Mouse (Mus musculus) myocyte (in vitro differentiated cells): ENCODE data around the gene Pkp3.

Source experiments
- CEBPB ChIP-seq: IDR thresholded peaks from 2 replicates; pipeline ENCODE4 v1.6.1; 2011; ENCODE audit warnings: mild to moderate bottlenecking, moderate library complexity; ENCODE audit not compliant: poor library complexity, insufficient read depth, severe bottlenecking
- MAX ChIP-seq: IDR thresholded peaks from one replicate; pipeline ENCODE4 v1.6.1; 2011; ENCODE audit warnings: low read depth, mild to moderate bottlenecking, control low read depth
- MYOG ChIP-seq, 3 experiments: IDR thresholded peaks; one replicate each; pipeline ENCODE4 v1.6.1; 2011; ENCODE audit warnings: control low read depth in 2 of 3, low read depth in 2 of 3, mild to moderate bottlenecking in 2 of 3; ENCODE audit not compliant: insufficient read length in 2 of 3, control insufficient read depth in 1 of 3, insufficient read depth in 1 of 3
- POLR2A ChIP-seq: IDR thresholded peaks from one replicate; pipeline ENCODE4 v1.6.1; 2011; ENCODE audit warnings: low read depth, mild to moderate bottlenecking, control low read depth, moderate library complexity; ENCODE audit not compliant: insufficient read length
- USF1 ChIP-seq: IDR thresholded peaks from one replicate; pipeline ENCODE4 v1.6.1; 2011; ENCODE audit warnings: low read depth, mild to moderate bottlenecking, control low read depth, moderate library complexity

GRCm38 (mm10) chr7:141079481-141080449 lies 1.7 kb downstream of the Pkp3 start:
- TF ChIP-seq POLR2A: no peak
- TF ChIP-seq USF1: no peak
- no peak for TF ChIP-seq MAX
- no peak for TF ChIP-seq MYOG (IDR thresholded peaks at IDR 0.05; ENCODE audit: control insufficient read depth in 1 of 3, insufficient read depth in 1 of 3, insufficient read length in 2 of 3, low read depth in 2 of 3)
- no peak for TF ChIP-seq CEBPB
